12 mouse cellular contexts compared by ENCODE assay signal in the genomic region with DNA sequence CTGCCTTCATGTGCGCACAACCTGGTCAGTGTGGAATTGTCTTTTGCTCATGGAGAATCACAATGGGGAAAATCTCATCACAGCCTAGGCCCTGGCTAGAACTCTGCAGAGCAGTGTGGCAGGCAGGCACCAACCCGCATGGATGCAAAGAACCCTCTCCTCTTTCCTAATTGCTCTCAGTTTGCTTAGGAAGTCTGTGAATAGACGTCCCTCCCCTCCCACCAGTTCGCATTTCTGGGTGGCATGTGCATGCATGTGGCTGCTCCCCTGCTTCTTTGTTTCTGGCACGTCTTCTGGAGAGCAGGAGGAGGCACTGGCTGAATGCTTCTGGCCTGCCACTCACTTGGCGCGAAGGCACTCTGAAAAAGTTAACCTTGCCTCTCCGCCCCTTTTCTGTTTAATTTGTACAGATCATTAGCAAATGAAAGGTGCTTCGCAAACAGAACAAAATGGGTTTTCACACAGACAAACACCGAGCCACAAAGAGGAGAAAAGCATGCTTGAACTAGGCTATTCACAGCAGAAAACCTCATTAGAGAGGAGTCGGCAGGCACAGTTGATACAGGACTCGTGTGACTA.
DNase-seq lines count a peak whose midpoint lies in the region; ATAC-seq and TF ChIP-seq lines count a peak whose summit lies in the region.
"Had no signal": no experiment of that assay in that cellular context is flagged by ENCODE, and none has a peak within 500 bp of the region (broad histone marks: within the 10 kb centered on the region; RNA-seq: fewer than 3 reads in every experiment).

No protein-coding gene starts in this region.

- no peak overlapping the region for H3K27ac ChIP-seq in kidney, embryonic 15.5 days
- peak overlapping the region; percentile 35; the same call in 1 of the 2 replicates for H3K27ac ChIP-seq in embryonic facial prominence, embryonic 10.5 days (replicated peaks)
- 0 out of 2 replicates have a peak overlapping the region, but pooled peaks have one; percentile 36 for H3K27ac ChIP-seq in hindbrain, embryonic 14.5 days
- H3K27ac ChIP-seq in neural tube, embryonic 15.5 days (replicated peaks) = 0 out of 2 replicates have a peak overlapping the region, but pooled peaks have one; percentile 9
- no peak overlapping the region for H3K27ac ChIP-seq in heart, embryonic 10.5 days
- H3K27ac ChIP-seq in intestine, postnatal 0 days (ENCODE audit: low read depth, low read length) = no peak overlapping the region
- H3K27ac ChIP-seq: heart, embryonic 13.5 days had no signal

- H3K27me3 ChIP-seq in kidney, embryonic 15.5 days = no peaks in the 10 kb centered on the region
- H3K27me3 ChIP-seq in embryonic facial prominence, embryonic 10.5 days (replicated peaks; ENCODE audit: low read depth, poor library complexity, severe bottlenecking) = peaks cover 66% of the 10 kb centered on the region
- H3K27me3 ChIP-seq in hindbrain, embryonic 14.5 days (ENCODE audit: control insufficient read depth, insufficient read depth, low read length) = peaks cover 56% of the 10 kb centered on the region
- no peaks in the 10 kb centered on the region for H3K27me3 ChIP-seq in neural tube, embryonic 15.5 days (replicated peaks)
- no peaks in the 10 kb centered on the region for H3K27me3 ChIP-seq in heart, embryonic 10.5 days (ENCODE audit: insufficient read depth, poor library complexity, severe bottlenecking)
- H3K27me3 ChIP-seq in intestine, postnatal 0 days (replicated peaks; ENCODE audit: control insufficient read depth, insufficient read depth, low read length) = no peaks in the 10 kb centered on the region
- H3K27me3 ChIP-seq: heart, embryonic 13.5 days; megakaryocyte, embryonic 14.5 days had no signal

- H3K4me3 ChIP-seq in kidney, embryonic 15.5 days (replicated peaks) = no peak overlapping the region
- H3K4me3 ChIP-seq in embryonic facial prominence, embryonic 10.5 days = no peak overlapping the region
- H3K4me3 ChIP-seq in hindbrain, embryonic 14.5 days (replicated peaks; ENCODE audit: low read length) = no peak overlapping the region
- H3K4me3 ChIP-seq in neural tube, embryonic 15.5 days (replicated peaks) = no peak overlapping the region
- H3K4me3 ChIP-seq in heart, embryonic 10.5 days = no peak overlapping the region
- H3K4me3 ChIP-seq in intestine, postnatal 0 days (ENCODE audit: low read depth, low read length) = no peak overlapping the region
- H3K4me3 ChIP-seq: heart, embryonic 13.5 days had no signal

- H3K9ac ChIP-seq in kidney, embryonic 15.5 days = no peak overlapping the region
- H3K9ac ChIP-seq in hindbrain, embryonic 14.5 days = no peak overlapping the region
- no peak overlapping the region for H3K9ac ChIP-seq in neural tube, embryonic 15.5 days (replicated peaks)
- H3K9ac ChIP-seq in intestine, postnatal 0 days (ENCODE audit: low read depth, low read length) = no peak overlapping the region
- H3K9ac ChIP-seq: heart, embryonic 13.5 days had no signal

- no peak for TF ChIP-seq CTCF in intestine, postnatal 0 days (IDR thresholded peaks at IDR 0.05; ENCODE audit: low read depth)

- H3K36me3 ChIP-seq in kidney, embryonic 15.5 days = no peaks in the 10 kb centered on the region
- no peaks in the 10 kb centered on the region for H3K36me3 ChIP-seq in embryonic facial prominence, embryonic 10.5 days (replicated peaks)
- H3K36me3 ChIP-seq in hindbrain, embryonic 14.5 days (replicated peaks; ENCODE audit: control insufficient read depth, insufficient read depth) = no peaks in the 10 kb centered on the region
- no peaks in the 10 kb centered on the region for H3K36me3 ChIP-seq in neural tube, embryonic 15.5 days
- no peaks in the 10 kb centered on the region for H3K36me3 ChIP-seq in heart, embryonic 10.5 days
- H3K36me3 ChIP-seq in intestine, postnatal 0 days (ENCODE audit: control insufficient read depth, insufficient read depth) = no peaks in the 10 kb centered on the region
- H3K36me3 ChIP-seq: heart, embryonic 13.5 days had no signal

- H3K4me2 ChIP-seq in kidney, embryonic 15.5 days = no peak overlapping the region
- H3K4me2 ChIP-seq in hindbrain, embryonic 14.5 days (replicated peaks) = no peak overlapping the region
- no peak overlapping the region for H3K4me2 ChIP-seq in neural tube, embryonic 15.5 days
- H3K4me2 ChIP-seq in intestine, postnatal 0 days (replicated peaks; ENCODE audit: low read depth) = no peak overlapping the region
- H3K4me2 ChIP-seq: heart, embryonic 13.5 days had no signal

- no peaks in the 10 kb centered on the region for H3K9me3 ChIP-seq in kidney, embryonic 15.5 days (replicated peaks)
- H3K9me3 ChIP-seq in embryonic facial prominence, embryonic 10.5 days = no peaks in the 10 kb centered on the region
- no peaks in the 10 kb centered on the region for H3K9me3 ChIP-seq in hindbrain, embryonic 14.5 days (ENCODE audit: control insufficient read depth, low read length)
- H3K9me3 ChIP-seq in neural tube, embryonic 15.5 days (replicated peaks) = no peaks in the 10 kb centered on the region
- H3K9me3 ChIP-seq in heart, embryonic 10.5 days = no peaks in the 10 kb centered on the region
- no peaks in the 10 kb centered on the region for H3K9me3 ChIP-seq in intestine, postnatal 0 days (ENCODE audit: control insufficient read depth)
- H3K9me3 ChIP-seq: heart, embryonic 13.5 days had no signal

- H3K4me1 ChIP-seq in kidney, embryonic 15.5 days = peaks cover 6% of the 10 kb centered on the region; the same call in 1 of the 2 replicates
- H3K4me1 ChIP-seq in embryonic facial prominence, embryonic 10.5 days = peaks cover 27% of the 10 kb centered on the region
- H3K4me1 ChIP-seq in hindbrain, embryonic 14.5 days (replicated peaks; ENCODE audit: control insufficient read depth, insufficient read depth, low read length) = peaks cover 9% of the 10 kb centered on the region; the same call in 1 of the 2 replicates
- peaks cover 7% of the 10 kb centered on the region for H3K4me1 ChIP-seq in neural tube, embryonic 15.5 days
- no peaks in the 10 kb centered on the region for H3K4me1 ChIP-seq in heart, embryonic 10.5 days
- no peaks in the 10 kb centered on the region for H3K4me1 ChIP-seq in intestine, postnatal 0 days (replicated peaks; ENCODE audit: control insufficient read depth, insufficient read depth, low read length)
- H3K4me1 ChIP-seq: megakaryocyte, embryonic 14.5 days had no signal

- DNase-seq in kidney, postnatal 36 days = no peak
- peak; percentile 53 for DNase-seq in embryonic facial prominence, embryonic 10.5 days (ENCODE audit: low spot score)
- DNase-seq in hindbrain, embryonic 14.5 days (ENCODE audit: low spot score) = peak; percentile 54
- no peak for DNase-seq in heart, embryonic 10.5 days (ENCODE audit: low spot score)
- no peak for DNase-seq in kidney, postnatal 10 days
- DNase-seq: cerebellum, adult 2 months; right cerebral cortex, postnatal 25 days had no signal

- 42% methylated on average over 12 of the region's 12 CpGs for WGBS in kidney, embryonic 15.5 days
- WGBS in embryonic facial prominence, embryonic 10.5 days = 29% methylated on average over 12 of the region's 12 CpGs
- WGBS in hindbrain, embryonic 14.5 days = 19% methylated on average over 12 of the region's 12 CpGs
- WGBS in neural tube, embryonic 15.5 days = 18% methylated on average over 12 of the region's 12 CpGs
- WGBS in heart, embryonic 10.5 days = 66% methylated on average over 12 of the region's 12 CpGs
- 61% methylated on average over 12 of the region's 12 CpGs for WGBS in intestine, postnatal 0 days

- ATAC-seq in kidney, embryonic 15.5 days (replicated peaks; ENCODE audit: low FRiP score) = 0 out of 2 replicates have a peak, but pooled peaks have one; percentile 43
- peak; percentile 70 for ATAC-seq in hindbrain, embryonic 14.5 days (ENCODE audit: low FRiP score)
- ATAC-seq in neural tube, embryonic 15.5 days (ENCODE audit: low FRiP score) = no peak; the same call in 1 of the 2 replicates
- no peak for ATAC-seq in intestine, postnatal 0 days

Comparison
In these comparisons a context has a peak if more than half of its experiments do, and no peak if none do; other contexts are left out.
1. ATAC-seq: peak in kidney, embryonic 15.5 days (single experiment) and hindbrain, embryonic 14.5 days (single experiment); none in neural tube, embryonic 15.5 days (single experiment) and intestine, postnatal 0 days (single experiment).
2. H3K27ac ChIP-seq: peak in embryonic facial prominence, embryonic 10.5 days (single experiment), hindbrain, embryonic 14.5 days (single experiment) and neural tube, embryonic 15.5 days (single experiment); none in kidney, embryonic 15.5 days (single experiment), heart, embryonic 10.5 days (single experiment) and intestine, postnatal 0 days (single experiment).
3. DNase-seq: peak in embryonic facial prominence, embryonic 10.5 days (single experiment) and hindbrain, embryonic 14.5 days (single experiment); none in kidney, postnatal 36 days (0 of 2), heart, embryonic 10.5 days (single experiment) and kidney, postnatal 10 days (single experiment).